Mouse (Mus musculus): ENCODE measurements around the gene Mafg.

GRCm38 (mm10) chr11:120630881-120631725 is 2.3 kb downstream of the Mafg start:
- no peak for TF ChIP-seq CTCF (IDR thresholded peaks at IDR 0.05)
- TF ChIP-seq POLR2A (IDR thresholded peaks at IDR 0.05; ENCODE audit: insufficient read depth, low read depth, low read length), result no peak
- TF ChIP-seq EP300 (IDR thresholded peaks at IDR 0.05; ENCODE audit: insufficient read depth, low read depth, low read length), result no peak
